Mouse (Mus musculus): ENCODE measurements around the gene Gfi1. TPM values are rescaled to one million over a fixed set of nuclear protein-coding genes. Genes with fewer than 3 reads are reported as not detected.

The Gfi1 gene
- polyA plus RNA-seq, 1 experiment from 2014 or later = 0.08 TPM

- H3K27ac ChIP-seq (ENCODE audit: low read length) = no peak overlapping the region
- H3K9ac ChIP-seq (replicated peaks; ENCODE audit: low read depth) = no peak overlapping the region
- DNase-seq (ENCODE audit: low spot score) = no peak
- H3K4me2 ChIP-seq (replicated peaks; ENCODE audit: low read depth, low read length) = no peak overlapping the region
- H3K27me3 ChIP-seq (replicated peaks; ENCODE audit: insufficient read depth, low read length) = no peaks in the 10 kb centered on the region
- H3K4me3 ChIP-seq (ENCODE audit: low read depth, low read length) = no peak overlapping the region
- H3K9me3 ChIP-seq (ENCODE audit: low read length) = no peaks in the 10 kb centered on the region
- ATAC-seq = no peak
- H3K36me3 ChIP-seq (ENCODE audit: insufficient read depth, low read length) = no peaks in the 10 kb centered on the region
- 76% methylated on average over 3 of the region's 3 CpGs for WGBS
- no peak for TF ChIP-seq CTCF (IDR thresholded peaks at IDR 0.05)
- TF ChIP-seq EP300 (IDR thresholded peaks at IDR 0.05) = no peak
- no peaks in the 10 kb centered on the region for H3K4me1 ChIP-seq (ENCODE audit: insufficient read depth, low read depth, low read length)
These were observed 12.5 kb upstream of the Gfi1 start for GRCm38 (mm10) chr5:107738296-107738695.

GRCm38 (mm10) chr5:107736171-107736570, 10.3 kb upstream of the Gfi1 start:
- Histone ChIP-seq H3K36me3 (ENCODE audit: insufficient read depth, low read length) (no peaks in the 10 kb centered on the region), H3K4me1 (ENCODE audit: insufficient read depth, low read depth, low read length) (no peaks in the 10 kb centered on the region), H3K27ac (ENCODE audit: low read length) (no peak overlapping the region), H3K9ac (replicated peaks; ENCODE audit: low read depth) (no peak overlapping the region), H3K4me3 (ENCODE audit: low read depth, low read length) (no peak overlapping the region), H3K4me2 (replicated peaks; ENCODE audit: low read depth, low read length) (no peak overlapping the region), H3K9me3 (ENCODE audit: low read length) (no peaks in the 10 kb centered on the region), H3K27me3 (replicated peaks; ENCODE audit: insufficient read depth, low read length) (peaks cover 7% of the 10 kb centered on the region; the same call in 1 of the 2 replicates)
- ATAC-seq (no peak), DNase-seq (ENCODE audit: low spot score) (no peak)
- 57% methylated on average over 5 of the region's 5 CpGs for WGBS
- TF ChIP-seq CTCF (IDR thresholded peaks at IDR 0.05) (no peak), EP300 (IDR thresholded peaks at IDR 0.05) (no peak)

GRCm38 (mm10) chr5:107731844-107732243, 6.0 kb upstream of the Gfi1 start:
- H3K4me3 ChIP-seq (ENCODE audit: low read depth, low read length) = no peak overlapping the region
- no peak overlapping the region for H3K27ac ChIP-seq (ENCODE audit: low read length)
- H3K9ac ChIP-seq (replicated peaks; ENCODE audit: low read depth) = no peak overlapping the region
- no peak overlapping the region for H3K4me2 ChIP-seq (replicated peaks; ENCODE audit: low read depth, low read length)
- no peaks in the 10 kb centered on the region for H3K36me3 ChIP-seq (ENCODE audit: insufficient read depth, low read length)
- DNase-seq (ENCODE audit: low spot score) (no peak), ATAC-seq (no peak)
- no peaks in the 10 kb centered on the region for H3K9me3 ChIP-seq (ENCODE audit: low read length)
- TF ChIP-seq CTCF (IDR thresholded peaks at IDR 0.05) = no peak
- TF ChIP-seq EP300 (IDR thresholded peaks at IDR 0.05) = no peak
- H3K4me1 ChIP-seq (ENCODE audit: insufficient read depth, low read depth, low read length) = no peaks in the 10 kb centered on the region
- 36% methylated on average over 2 of the region's 2 CpGs for WGBS
- H3K27me3 ChIP-seq (replicated peaks; ENCODE audit: insufficient read depth, low read length) = peaks cover 31% of the 10 kb centered on the region

DNA sequence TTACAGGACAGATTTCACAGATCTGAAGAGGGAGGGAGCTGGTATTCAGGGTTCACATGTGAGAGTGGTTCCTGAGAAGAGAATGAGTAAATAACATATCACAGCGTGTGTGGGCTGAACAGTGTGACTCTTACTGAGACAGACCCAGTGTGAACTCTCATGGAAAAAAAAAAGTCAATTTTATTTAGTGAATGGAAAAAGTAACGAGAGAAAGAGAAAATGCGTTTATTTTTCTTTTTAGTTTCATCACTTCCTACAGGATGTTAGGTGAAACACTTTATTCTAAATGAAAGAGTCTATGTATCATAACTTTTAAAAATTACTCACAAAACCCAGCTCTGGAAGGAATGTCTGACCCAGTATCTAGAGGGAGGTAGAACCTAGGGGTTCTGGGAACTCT, 5.6 kb upstream of the Gfi1 start:
- ATAC-seq = no peak
- TF ChIP-seq CTCF (IDR thresholded peaks at IDR 0.05) (no peak), EP300 (IDR thresholded peaks at IDR 0.05) (no peak)
- 47% methylated on average over 3 of the region's 3 CpGs for WGBS
- Histone ChIP-seq H3K27me3 (replicated peaks; ENCODE audit: insufficient read depth, low read length) (peaks cover 36% of the 10 kb centered on the region), H3K4me2 (replicated peaks; ENCODE audit: low read depth, low read length) (no peak overlapping the region), H3K9me3 (ENCODE audit: low read length) (no peaks in the 10 kb centered on the region), H3K27ac (ENCODE audit: low read length) (no peak overlapping the region), H3K4me3 (ENCODE audit: low read depth, low read length) (no peak overlapping the region), H3K4me1 (ENCODE audit: insufficient read depth, low read depth, low read length) (no peaks in the 10 kb centered on the region), H3K9ac (replicated peaks; ENCODE audit: low read depth) (no peak overlapping the region), H3K36me3 (ENCODE audit: insufficient read depth, low read length) (no peaks in the 10 kb centered on the region)
- DNase-seq (ENCODE audit: low spot score) = no peak

DNA sequence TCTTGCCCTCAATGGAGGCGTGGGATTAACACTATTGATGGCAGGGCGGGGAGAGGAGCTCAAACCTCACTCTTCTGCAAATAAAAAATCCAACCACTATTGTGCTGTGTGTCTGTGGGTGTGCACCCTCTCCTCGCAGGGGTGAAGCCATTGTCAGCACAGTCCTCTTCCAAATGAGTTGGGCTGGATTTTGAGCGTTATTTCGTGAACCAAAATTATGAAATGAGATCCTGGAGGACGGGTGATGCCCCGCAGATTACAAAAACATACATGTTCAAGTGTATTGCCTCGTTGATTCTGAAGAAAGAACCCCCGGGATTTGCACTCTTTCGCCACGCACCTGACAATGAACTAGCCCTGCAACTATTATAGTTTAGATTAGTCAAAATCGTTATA, 1.2 kb upstream of the Gfi1 start:
- ATAC-seq (no peak), DNase-seq (ENCODE audit: low spot score) (no peak)
- TF ChIP-seq CTCF (IDR thresholded peaks at IDR 0.05) = no peak
- no peak for TF ChIP-seq EP300 (IDR thresholded peaks at IDR 0.05)
- WGBS = 22% methylated on average over 12 of the region's 12 CpGs
- H3K36me3 ChIP-seq (ENCODE audit: insufficient read depth, low read length) = no peaks in the 10 kb centered on the region
- no peak overlapping the region for H3K9ac ChIP-seq (replicated peaks; ENCODE audit: low read depth)
- no peak overlapping the region for H3K27ac ChIP-seq (ENCODE audit: low read length)
- H3K9me3 ChIP-seq (ENCODE audit: low read length) = no peaks in the 10 kb centered on the region
- peak overlapping the region; percentile 56 for H3K4me2 ChIP-seq (replicated peaks; ENCODE audit: low read depth, low read length)
- H3K27me3 ChIP-seq (replicated peaks; ENCODE audit: insufficient read depth, low read length) = peaks cover 71% of the 10 kb centered on the region
- H3K4me3 ChIP-seq (ENCODE audit: low read depth, low read length) = peak overlapping the region; percentile 31; the same call in 1 of the 2 replicates
- peaks cover 30% of the 10 kb centered on the region for H3K4me1 ChIP-seq (ENCODE audit: insufficient read depth, low read depth, low read length)

GRCm38 (mm10) chr5:107726281-107727006, 608 bp upstream of the Gfi1 start:
- H3K9me3 ChIP-seq (ENCODE audit: low read length) = no peaks in the 10 kb centered on the region
- 2% methylated on average over 55 of the region's 57 CpGs for WGBS
- H3K36me3 ChIP-seq (ENCODE audit: insufficient read depth, low read length) = no peaks in the 10 kb centered on the region
- TF ChIP-seq CTCF (IDR thresholded peaks at IDR 0.05) = no peak
- no peak for TF ChIP-seq EP300 (IDR thresholded peaks at IDR 0.05)
- ATAC-seq (no peak), DNase-seq (ENCODE audit: low spot score) (no peak)
- peaks cover 70% of the 10 kb centered on the region for H3K27me3 ChIP-seq (replicated peaks; ENCODE audit: insufficient read depth, low read length)
- H3K9ac ChIP-seq (replicated peaks; ENCODE audit: low read depth) = no peak overlapping the region
- peak overlapping the region; percentile 31 for H3K4me3 ChIP-seq (ENCODE audit: low read depth, low read length)
- peaks cover 34% of the 10 kb centered on the region for H3K4me1 ChIP-seq (ENCODE audit: insufficient read depth, low read depth, low read length)
- no peak overlapping the region for H3K27ac ChIP-seq (ENCODE audit: low read length)
- H3K4me2 ChIP-seq (replicated peaks; ENCODE audit: low read depth, low read length) = peak overlapping the region; percentile 56
